Mouse (Mus musculus): Measurements from ENCODE around the gene Tnnt1. TPM values are rescaled to one million over a fixed set of nuclear protein-coding genes. Genes with fewer than 3 reads are reported as not detected.
A peak's percentile ranks its signal among the peaks of the same experiment; 100 is the strongest.
"Not testable (repeated sequence)": the region's sequence is repeated elsewhere in the genome, so short reads cannot be mapped to it uniquely, and the experiment has no call there.

The Tnnt1 gene
- total and polyA plus RNA-seq, 2 experiments from 2014 or later: 27.4 to 93.7 TPM

DNA sequence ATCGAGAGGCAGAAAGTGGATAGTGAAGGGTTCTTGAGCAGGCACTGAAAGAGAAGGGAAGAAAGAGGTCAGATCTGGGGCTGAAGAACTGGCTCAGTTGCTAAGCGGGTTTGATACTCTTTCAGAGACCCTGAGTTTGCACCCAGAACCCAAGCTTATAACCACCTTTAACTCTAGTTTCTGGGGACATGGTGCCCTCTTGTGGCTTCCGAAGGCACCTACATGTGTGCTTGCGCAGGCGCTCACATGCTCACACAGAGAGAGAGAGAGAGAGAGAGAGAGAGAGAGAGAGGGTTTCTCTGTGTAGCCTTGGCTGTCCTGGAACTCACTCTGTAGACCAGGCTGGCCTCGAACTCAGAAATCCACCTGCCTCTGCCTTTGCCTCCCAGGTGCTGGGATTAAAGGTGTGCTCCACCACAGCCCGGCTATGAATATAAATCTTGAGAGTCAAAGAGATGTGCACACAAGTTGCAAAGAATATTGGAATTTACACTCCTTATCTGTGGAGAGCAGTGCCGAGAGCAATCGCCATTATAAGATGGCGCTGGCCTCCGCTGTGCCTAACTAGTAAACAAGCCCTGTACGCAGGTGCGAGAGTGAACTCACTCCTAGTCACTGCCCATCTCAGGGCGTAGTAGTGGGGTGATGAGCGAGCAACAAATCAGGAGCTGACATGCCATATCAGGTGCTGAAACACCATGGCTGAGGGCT lies 8.2 kb upstream of the Tnnt1 start, which contains the start of gene Tnni3:
Gene Tnni3 (minus strand): TSS at position 18 of the 711 bp plus-strand sequence.
- TF ChIP-seq CTCF (IDR thresholded peaks at IDR 0.05; ENCODE audit: low read depth): peak; percentile 80
- ATAC-seq (ENCODE audit: insufficient read depth, low read depth) (0 out of 2 replicates have a peak, but pooled peaks have one; percentile 4), DNase-seq (ENCODE audit: low spot score) (peak; percentile 77)
- peak within 1 kb of the TSS; percentile 20 for H3K4me3 ChIP-seq (ENCODE audit: low read depth, low read length)
- not testable (repeated sequence) for H3K9me3 ChIP-seq (replicated peaks; ENCODE audit: control insufficient read depth, low read length); H3K27me3 ChIP-seq (ENCODE audit: control insufficient read depth, insufficient read depth, low read length); H3K4me1 ChIP-seq (ENCODE audit: control insufficient read depth, insufficient read depth)
- H3K4me2 ChIP-seq (ENCODE audit: low read depth, low read length): peak within 1 kb of the TSS; percentile 52
- peak within 1 kb of the TSS; percentile 44; the same call in 1 of the 2 replicates for H3K9ac ChIP-seq (replicated peaks; ENCODE audit: low read depth, low read length)
- peak within 1 kb of the TSS; percentile 98 for H3K27ac ChIP-seq (ENCODE audit: low read depth)
- H3K36me3 ChIP-seq (replicated peaks; ENCODE audit: control insufficient read depth, insufficient read depth, low read length): peaks cover 11% of the 10 kb centered on the region
- WGBS: 63% methylated on average over 15 of the region's 15 CpGs

DNA sequence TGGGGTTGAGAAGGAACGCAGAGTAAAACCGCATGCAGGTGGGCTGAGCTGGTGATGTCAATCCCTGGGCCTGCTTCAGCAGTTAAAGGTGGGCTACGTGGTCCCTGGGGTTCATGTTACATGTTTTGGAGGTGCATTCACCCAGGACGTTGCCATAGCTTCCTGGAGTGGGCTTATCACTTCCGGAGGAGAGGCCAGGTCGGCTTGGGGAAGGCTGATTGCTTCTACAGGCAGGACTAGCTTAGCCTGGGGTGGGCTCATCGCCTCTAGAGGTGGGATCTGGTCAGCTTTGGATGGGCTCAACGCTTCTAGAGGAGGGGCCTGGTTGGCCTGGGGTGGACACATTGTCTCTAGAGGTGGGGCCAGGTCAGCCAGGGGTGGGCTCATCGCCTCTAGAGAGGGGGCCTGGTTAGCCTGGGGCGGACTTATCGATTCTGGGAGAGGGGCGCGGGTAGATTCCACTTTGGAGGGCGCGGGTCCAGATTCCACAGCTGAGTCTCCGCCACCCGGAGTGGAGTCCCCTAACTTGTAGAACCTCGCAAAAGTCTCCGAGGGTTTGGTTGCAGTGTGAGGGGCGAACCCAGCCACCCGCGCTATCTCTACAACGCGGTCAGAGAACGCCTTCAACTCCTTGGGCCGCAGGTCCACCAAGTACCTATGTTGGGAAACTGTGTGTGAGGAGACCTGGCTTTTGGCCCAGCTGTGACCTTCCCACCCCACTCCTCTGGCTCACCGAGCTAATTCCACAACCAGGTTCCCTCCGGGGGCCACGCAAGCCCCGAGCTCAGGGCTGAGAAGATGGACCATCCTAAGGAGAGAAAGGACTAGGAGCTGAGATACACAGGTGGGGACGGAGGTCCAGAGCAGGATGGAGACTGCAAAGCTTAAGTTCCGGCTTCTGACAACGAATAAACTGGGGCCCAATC lies 7.3 kb upstream of the Tnnt1 start:
- Histone ChIP-seq H3K36me3 (replicated peaks; ENCODE audit: control insufficient read depth, insufficient read depth, low read length) (peaks cover 18% of the 10 kb centered on the region), H3K9me3 (replicated peaks; ENCODE audit: control insufficient read depth, low read length) (no peaks in the 10 kb centered on the region), H3K4me3 (ENCODE audit: low read depth, low read length) (peak overlapping the region; percentile 20), H3K27ac (ENCODE audit: low read depth) (peak overlapping the region; percentile 98), H3K9ac (replicated peaks; ENCODE audit: low read depth, low read length) (peak overlapping the region; percentile 44; the same call in 1 of the 2 replicates), H3K4me2 (ENCODE audit: low read depth, low read length) (peak overlapping the region; percentile 52), H3K27me3 (ENCODE audit: control insufficient read depth, insufficient read depth, low read length) (0 out of 2 replicates have a peak, but pooled peaks cover 4% of the 10 kb centered on the region), H3K4me1 (ENCODE audit: control insufficient read depth, insufficient read depth) (peaks cover 16% of the 10 kb centered on the region)
- TF ChIP-seq EP300 (IDR thresholded peaks at IDR 0.05; ENCODE audit: low read depth) (no peak), CTCF (IDR thresholded peaks at IDR 0.05; ENCODE audit: low read depth) (no peak)
- WGBS: 70% methylated on average over 33 of the region's 33 CpGs
- ATAC-seq (ENCODE audit: insufficient read depth, low read depth) (no peak), DNase-seq (ENCODE audit: low spot score) (no peak)

DNA sequence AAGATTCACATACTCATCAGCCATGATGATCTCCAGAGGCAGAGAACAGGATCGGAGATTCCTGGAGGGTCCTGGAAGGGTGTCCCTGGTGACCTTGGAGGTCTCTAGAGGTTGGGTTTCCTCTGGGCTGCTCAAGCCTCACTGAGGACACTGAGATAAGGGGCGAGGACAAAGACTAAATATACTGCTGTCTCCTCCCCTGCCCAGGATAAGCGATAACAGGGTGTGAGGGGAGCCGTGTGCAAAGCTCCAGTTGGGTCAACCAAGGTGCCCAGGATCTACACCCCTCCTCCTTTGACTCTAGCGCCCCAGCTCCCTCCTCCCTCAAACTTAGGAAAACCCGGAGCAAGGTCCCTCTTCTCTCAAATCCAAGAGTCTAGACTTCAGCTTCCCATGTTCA lies 6.1 kb upstream of the Tnnt1 start:
- peaks cover 25% of the 10 kb centered on the region for H3K36me3 ChIP-seq (replicated peaks; ENCODE audit: control insufficient read depth, insufficient read depth, low read length)
- 0 out of 2 replicates have a peak, but pooled peaks cover 2% of the 10 kb centered on the region for H3K27me3 ChIP-seq (ENCODE audit: control insufficient read depth, insufficient read depth, low read length)
- H3K4me3 ChIP-seq (ENCODE audit: low read depth, low read length): peak overlapping the region; percentile 66
- peak overlapping the region; percentile 92 for H3K9ac ChIP-seq (replicated peaks; ENCODE audit: low read depth, low read length)
- 29% methylated on average over 6 of the region's 6 CpGs for WGBS
- no peaks in the 10 kb centered on the region for H3K9me3 ChIP-seq (replicated peaks; ENCODE audit: control insufficient read depth, low read length)
- ATAC-seq (ENCODE audit: insufficient read depth, low read depth) (peak; percentile 86), DNase-seq (ENCODE audit: low spot score) (peak; percentile 97)
- peaks cover 18% of the 10 kb centered on the region for H3K4me1 ChIP-seq (ENCODE audit: control insufficient read depth, insufficient read depth)
- TF ChIP-seq CTCF (IDR thresholded peaks at IDR 0.05; ENCODE audit: low read depth) (no peak), EP300 (IDR thresholded peaks at IDR 0.05; ENCODE audit: low read depth) (peak; percentile 92)
- H3K27ac ChIP-seq (ENCODE audit: low read depth): peak overlapping the region; percentile 98
- H3K4me2 ChIP-seq (ENCODE audit: low read depth, low read length): peak overlapping the region; percentile 82

DNA sequence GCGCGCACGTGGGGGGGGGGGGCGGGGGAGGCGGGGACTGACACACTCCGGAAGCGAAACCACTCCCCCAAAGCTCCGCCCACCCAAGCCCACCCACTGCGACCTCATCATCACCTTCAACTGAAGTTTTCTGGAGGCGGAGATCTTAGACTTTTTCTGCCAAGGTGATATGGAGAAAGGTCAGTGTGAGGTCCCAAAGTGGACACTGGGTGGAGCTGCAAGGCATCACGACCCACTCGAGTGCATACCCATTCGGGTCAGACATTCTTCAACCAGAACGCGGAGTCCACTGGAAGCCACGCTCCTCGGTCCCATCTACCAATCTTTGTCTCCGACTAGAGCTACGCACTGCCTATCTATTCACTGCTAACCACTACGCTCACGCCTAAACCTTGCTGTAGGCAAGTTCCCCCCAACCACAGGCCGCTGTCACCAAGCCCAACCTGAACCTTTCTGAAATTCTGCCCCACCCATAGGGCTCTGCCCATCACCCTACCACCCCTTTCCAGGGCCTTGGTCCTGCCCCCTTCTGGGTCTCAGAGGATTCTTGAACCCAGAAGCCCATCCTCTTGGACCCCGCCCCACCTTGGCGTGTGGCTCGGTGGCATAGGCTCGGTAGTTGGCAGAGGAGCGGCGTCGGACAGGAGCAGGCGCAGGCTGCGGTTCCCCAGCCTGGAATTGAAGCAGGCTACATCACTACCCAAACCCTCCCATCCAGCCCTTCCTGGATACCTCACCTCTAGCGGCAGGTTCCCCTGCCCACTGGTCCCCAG lies 5.2 kb upstream of the Tnnt1 start:
- ATAC-seq (ENCODE audit: insufficient read depth, low read depth) (peak; percentile 25), DNase-seq (ENCODE audit: low spot score) (peak; percentile 85)
- H3K4me2 ChIP-seq (ENCODE audit: low read depth, low read length): peak overlapping the region; percentile 82
- H3K4me1 ChIP-seq (ENCODE audit: control insufficient read depth, insufficient read depth): peaks cover 25% of the 10 kb centered on the region
- WGBS: 10% methylated on average over 32 of the region's 32 CpGs
- no peaks in the 10 kb centered on the region for H3K9me3 ChIP-seq (replicated peaks; ENCODE audit: control insufficient read depth, low read length)
- TF ChIP-seq EP300 (IDR thresholded peaks at IDR 0.05; ENCODE audit: low read depth): peak; percentile 75; the same call in 1 of the 2 replicates
- TF ChIP-seq CTCF (IDR thresholded peaks at IDR 0.05; ENCODE audit: low read depth): peak; percentile 27; the same call in 1 of the 2 replicates
- no peaks in the 10 kb centered on the region for H3K27me3 ChIP-seq (ENCODE audit: control insufficient read depth, insufficient read depth, low read length)
- H3K9ac ChIP-seq (replicated peaks; ENCODE audit: low read depth, low read length): peak overlapping the region; percentile 92
- H3K4me3 ChIP-seq (ENCODE audit: low read depth, low read length): peak overlapping the region; percentile 66
- peaks cover 25% of the 10 kb centered on the region for H3K36me3 ChIP-seq (replicated peaks; ENCODE audit: control insufficient read depth, insufficient read depth, low read length)
- H3K27ac ChIP-seq (ENCODE audit: low read depth): peak overlapping the region; percentile 98

DNA sequence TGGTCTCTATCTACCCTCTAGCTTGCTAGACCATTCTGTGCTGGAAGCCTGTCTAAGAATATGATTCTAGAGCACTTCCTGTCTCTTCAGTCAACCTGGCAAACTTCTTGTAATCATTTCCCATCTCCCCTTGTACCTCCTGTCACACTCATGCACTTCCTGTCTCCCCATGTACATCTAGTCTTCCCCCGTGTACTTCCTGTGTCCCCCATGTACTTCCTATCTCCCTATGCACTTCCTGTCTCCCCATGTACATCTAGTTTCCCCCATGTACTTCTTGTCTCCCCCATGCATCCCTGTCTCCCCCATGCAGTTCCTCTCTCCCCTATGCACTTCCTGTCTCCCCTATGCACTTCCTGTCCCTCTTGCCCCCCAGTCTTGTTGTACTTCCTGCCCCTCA lies 2.3 kb upstream of the Tnnt1 start:
- Histone ChIP-seq H3K4me3 (ENCODE audit: low read depth, low read length) (peak overlapping the region; percentile 49), H3K4me1 (ENCODE audit: control insufficient read depth, insufficient read depth) (peaks cover 47% of the 10 kb centered on the region)
- DNase-seq (ENCODE audit: low spot score): no peak

More for the DNA sequence above, 2.3 kb upstream of the Tnnt1 start:
- WGBS: 27% methylated on average over 1 of the region's 1 CpGs
- H3K27me3 ChIP-seq (ENCODE audit: control insufficient read depth, insufficient read depth, low read length): no peaks in the 10 kb centered on the region
- ATAC-seq (ENCODE audit: insufficient read depth, low read depth): no peak
- no peak for TF ChIP-seq EP300 (IDR thresholded peaks at IDR 0.05; ENCODE audit: low read depth)
- no peaks in the 10 kb centered on the region for H3K9me3 ChIP-seq (replicated peaks; ENCODE audit: control insufficient read depth, low read length)
- H3K27ac ChIP-seq (ENCODE audit: low read depth): peak overlapping the region; percentile 89
- H3K4me2 ChIP-seq (ENCODE audit: low read depth, low read length): peak overlapping the region; percentile 79
- H3K36me3 ChIP-seq (replicated peaks; ENCODE audit: control insufficient read depth, insufficient read depth, low read length): peaks cover 25% of the 10 kb centered on the region
- H3K9ac ChIP-seq (replicated peaks; ENCODE audit: low read depth, low read length): peak overlapping the region; percentile 77; the same call in 1 of the 2 replicates

All from heart, postnatal 0 days (tissue).